Mouse (Mus musculus) frontal cortex, postnatal 10 days (tissue): ENCODE data around the gene Itih1.

ENCODE experiments used
- DNase-seq, 2 experiments: peaks; one replicate each; pipeline ENCODE4 v3.0.0; 2022; ENCODE audit warnings: low spot score in 2 of 2, mixed read lengths in 1 of 2

The Itih1 gene

GRCm38 (mm10) chr14:30904307-30904706 lies 38.8 kb downstream of the Itih1 start:
- no peak for DNase-seq

DNA sequence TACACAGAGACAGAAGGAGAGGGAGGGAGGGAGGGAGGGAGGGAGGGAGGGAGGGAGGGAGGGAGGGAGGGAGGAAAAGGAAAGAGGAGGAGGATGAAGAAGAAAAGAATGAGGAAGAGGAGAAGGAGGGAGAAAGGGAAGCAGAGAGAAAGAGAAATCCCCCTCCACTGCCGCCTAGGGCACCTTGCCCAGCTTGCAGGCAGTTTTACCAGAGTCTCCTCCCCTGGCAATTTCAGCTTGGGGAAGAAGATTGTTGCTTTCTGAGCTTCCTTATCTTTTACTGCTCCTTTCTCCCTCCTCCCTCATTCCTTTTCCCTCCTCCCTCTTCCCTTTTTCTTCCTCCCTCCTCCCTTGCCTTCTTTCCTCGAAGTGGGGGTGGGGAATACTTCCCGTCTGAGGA lies 40.1 kb downstream of the Itih1 start:
- no peak for DNase-seq

DNA sequence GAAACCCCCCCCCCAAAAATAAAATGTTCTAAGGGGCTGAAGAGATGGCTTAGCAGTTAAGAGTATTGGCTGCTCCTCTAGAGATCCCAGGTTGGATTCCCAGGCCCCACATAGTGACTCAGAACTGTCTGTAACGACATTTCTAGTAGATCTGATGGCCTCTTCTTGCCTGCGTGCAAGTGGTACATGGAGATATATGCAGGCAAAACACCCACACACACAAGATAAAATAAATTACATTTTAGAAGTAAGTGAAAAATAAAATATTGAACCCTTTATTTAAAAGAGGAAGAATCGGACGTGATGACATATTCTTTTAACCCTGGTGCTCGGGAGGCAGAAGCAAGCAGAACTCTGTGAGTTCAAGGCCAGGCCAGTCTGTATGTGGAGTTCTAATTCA lies 40.5 kb downstream of the Itih1 start:
- DNase-seq: no peak

DNA sequence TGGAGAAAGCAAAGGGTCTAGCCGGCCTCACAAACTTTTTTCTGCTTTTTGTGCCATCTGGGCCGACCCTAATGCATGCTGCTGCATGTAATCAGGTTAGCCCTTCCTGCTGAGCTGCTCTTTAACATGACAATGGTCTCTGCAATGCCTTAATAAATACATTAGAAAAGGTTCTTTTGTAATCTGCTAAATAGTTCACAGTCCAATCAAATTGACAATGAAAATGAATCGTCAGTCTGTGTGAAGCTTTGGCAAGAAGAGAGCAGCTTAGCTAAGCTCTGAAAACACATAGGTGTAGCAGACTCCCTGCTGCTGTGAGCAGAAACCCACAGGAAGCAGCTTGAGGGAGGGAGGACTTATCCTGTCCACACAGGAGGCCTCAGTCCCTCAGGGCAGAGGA lies 43.1 kb downstream of the Itih1 start:
- no peak for DNase-seq

GRCm38 (mm10) chr14:30888271-30888732 lies 54.8 kb downstream of the Itih1 start:
- DNase-seq: no peak

- DNase-seq: no peak
Measured at GRCm38 (mm10) chr14:30886204-30886603, 56.9 kb downstream of the Itih1 start, which contains the start of gene Itih4. Itih4 (plus strand) TSS chr14:30886476.

GRCm38 (mm10) chr14:30885298-30885697 lies 57.8 kb downstream of the Itih1 start:
- no peak for DNase-seq

DNA sequence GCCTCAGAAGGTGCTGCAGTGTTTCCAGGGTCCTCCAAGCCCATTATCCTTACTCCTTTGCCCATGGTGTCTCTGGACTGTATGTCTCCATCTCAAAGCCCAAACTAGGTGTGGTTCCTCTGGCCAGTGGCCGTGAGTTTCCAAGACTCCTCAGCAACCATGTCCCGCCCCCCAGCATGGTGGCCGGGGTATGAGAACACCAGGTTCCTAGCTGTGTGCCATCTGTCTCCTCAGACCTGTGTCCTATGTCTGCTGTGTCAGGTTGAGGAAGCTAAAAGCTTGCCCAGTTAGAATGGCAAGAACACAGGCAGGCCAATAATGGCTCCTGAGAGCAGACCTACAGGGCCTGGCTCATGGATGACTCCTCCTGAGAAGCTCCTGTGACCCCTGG lies 61.4 kb downstream of the Itih1 start:
- DNase-seq: no peak

GRCm38 (mm10) chr14:30880811-30881717 lies 62.0 kb downstream of the Itih1 start:
- peak in 1 of 2 experiments; percentile 32 for DNase-seq

- no peak for DNase-seq
Measured at GRCm38 (mm10) chr14:30880251-30880650, 62.8 kb downstream of the Itih1 start.

DNA sequence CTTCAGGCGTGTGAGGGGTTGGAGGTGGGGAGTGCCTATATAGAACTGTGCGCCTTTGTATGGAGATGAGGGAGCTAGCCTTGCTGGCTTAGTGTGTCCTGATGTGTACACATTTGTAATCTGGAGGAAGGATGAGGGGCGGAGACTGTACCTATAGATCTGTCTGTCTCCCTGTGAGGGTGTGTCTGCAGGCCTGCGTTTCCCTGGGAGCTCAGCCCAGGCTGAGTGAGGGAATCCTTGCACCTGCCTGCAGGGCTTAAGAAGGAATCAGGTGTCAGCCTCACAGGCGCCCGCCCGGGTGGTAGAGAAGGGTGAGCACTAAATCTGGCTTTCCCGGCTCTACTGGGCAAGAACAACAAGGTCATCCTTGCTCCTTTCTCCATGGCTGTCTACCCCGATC lies 63.3 kb downstream of the Itih1 start:
- DNase-seq: no peak
